Mouse (Mus musculus) heart, postnatal 4 days (tissue): ENCODE results near the gene Golga4. TPM values are rescaled to one million over a fixed set of nuclear protein-coding genes. Genes with fewer than 3 reads are reported as not detected.

ENCODE experiments used
- DNase-seq: peaks from one replicate; pipeline ENCODE4 v3.0.0; 2021
- total RNA-seq, 2 experiments: library from RNA; stranded (reverse); gene quantifications; 2 replicates each; pipeline ENCODE4 v1.2.3; 2021

Golga4 gene
- total RNA-seq, 2 experiments from 2014 or later: 144 to 146 TPM

GRCm38 (mm10) chr9:118590230-118590629 lies 84.2 kb downstream of the Golga4 start:
- peak; percentile 71 for DNase-seq

GRCm38 (mm10) chr9:118591633-118592032 lies 85.6 kb downstream of the Golga4 start:
- no peak for DNase-seq

GRCm38 (mm10) chr9:118592585-118593249 lies 86.7 kb downstream of the Golga4 start:
- DNase-seq: peak; percentile 66

GRCm38 (mm10) chr9:118593443-118593842 lies 87.4 kb downstream of the Golga4 start:
- no peak for DNase-seq

GRCm38 (mm10) chr9:118596767-118597166 lies 90.7 kb downstream of the Golga4 start:
- no peak for DNase-seq

- peak; percentile 43 for DNase-seq
Observed at GRCm38 (mm10) chr9:118600393-118600792, 94.3 kb downstream of the Golga4 start.

- no peak for DNase-seq
Observed at GRCm38 (mm10) chr9:118602576-118602975, 96.5 kb downstream of the Golga4 start.

GRCm38 (mm10) chr9:118606148-118606816 lies 100.2 kb downstream of the Golga4 start, which contains the start of gene Itga9:
Gene Itga9, plus strand, starts transcription at chr9:118606690.
- peak; percentile 95 for DNase-seq

- DNase-seq: peak; percentile 67
Observed at GRCm38 (mm10) chr9:118606817-118607371, 100.8 kb downstream of the Golga4 start.

- no peak for DNase-seq
Observed at GRCm38 (mm10) chr9:118607701-118608401, 101.8 kb downstream of the Golga4 start.

GRCm38 (mm10) chr9:118608556-118608955 lies 102.5 kb downstream of the Golga4 start:
- DNase-seq: no peak

- DNase-seq: peak; percentile 68
Observed at GRCm38 (mm10) chr9:118610060-118610459, 104.0 kb downstream of the Golga4 start.

- peak; percentile 62 for DNase-seq
Observed at GRCm38 (mm10) chr9:118611111-118611541, 105.1 kb downstream of the Golga4 start.

- DNase-seq: no peak
Observed at GRCm38 (mm10) chr9:118611958-118612581, 106.0 kb downstream of the Golga4 start.

- DNase-seq: no peak
Observed at GRCm38 (mm10) chr9:118617237-118617636, 111.2 kb downstream of the Golga4 start.

GRCm38 (mm10) chr9:118618732-118619250 lies 112.7 kb downstream of the Golga4 start:
- DNase-seq: no peak

GRCm38 (mm10) chr9:118620807-118621206 lies 114.7 kb downstream of the Golga4 start:
- DNase-seq: no peak

GRCm38 (mm10) chr9:118621691-118622090 lies 115.6 kb downstream of the Golga4 start:
- no peak for DNase-seq

GRCm38 (mm10) chr9:118622376-118623166 lies 116.5 kb downstream of the Golga4 start:
- DNase-seq: peak; percentile 63

- DNase-seq: no peak
Observed at GRCm38 (mm10) chr9:118623483-118623882, 117.4 kb downstream of the Golga4 start.

- DNase-seq: no peak
Observed at GRCm38 (mm10) chr9:118624146-118624545, 118.1 kb downstream of the Golga4 start.
